Mouse (Mus musculus) retina, adult 2 months (tissue): ENCODE measurements at regions not wholly inside any gene's neighbourhood (a gene's known extent, or its start where the extent isn't known, plus 50 kb on each side); places are given as distances from the start of the nearest gene placed in this dataset.
A peak's percentile ranks its signal among the peaks of the same experiment; 100 is the strongest.
"Not testable (repeated sequence)": the region's sequence is repeated elsewhere in the genome, so short reads cannot be mapped to it uniquely, and the experiment has no call there.

Source experiments
- DNase-seq: peaks from one replicate; pipeline ENCODE4 v3.0.0-alpha.2; 2012; ENCODE audit warnings: low read depth, low spot score

- peak; percentile 18 for DNase-seq
Observed at GRCm38 (mm10) chr12:29049105-29049511, 297.5 kb downstream of the Eipr1 start.

GRCm38 (mm10) chr12:29049801-29050200, 298.2 kb downstream of the Eipr1 start:
- DNase-seq, result no peak

GRCm38 (mm10) chr12:29050516-29051251, 299.1 kb downstream of the Eipr1 start:
- DNase-seq, result no peak

GRCm38 (mm10) chr12:29054367-29054766, 302.8 kb downstream of the Eipr1 start:
- DNase-seq, result no peak

GRCm38 (mm10) chr12:29062025-29062637, 310.5 kb downstream of the Eipr1 start:
- DNase-seq, result no peak

GRCm38 (mm10) chr12:29062801-29063200, 311.2 kb downstream of the Eipr1 start:
- no peak for DNase-seq

GRCm38 (mm10) chr12:29068180-29068579, 316.6 kb downstream of the Eipr1 start:
- DNase-seq, result no peak

GRCm38 (mm10) chr12:29075096-29075852, 323.7 kb downstream of the Eipr1 start:
- no peak for DNase-seq

GRCm38 (mm10) chr12:29076606-29077005, 325.0 kb downstream of the Eipr1 start:
- no peak for DNase-seq

GRCm38 (mm10) chr12:29079011-29079410, 327.4 kb downstream of the Eipr1 start:
- DNase-seq, result no peak

- no peak for DNase-seq
Observed at GRCm38 (mm10) chr12:29083426-29084221, 332.0 kb downstream of the Eipr1 start.

GRCm38 (mm10) chr12:29087245-29087644, 335.6 kb downstream of the Eipr1 start:
- not testable (repeated sequence) for DNase-seq

- no peak for DNase-seq
Observed at GRCm38 (mm10) chr12:29089634-29090033, 338.0 kb downstream of the Eipr1 start.

GRCm38 (mm10) chr12:29090451-29090850, 338.8 kb downstream of the Eipr1 start:
- no peak for DNase-seq

- no peak for DNase-seq
Observed at GRCm38 (mm10) chr12:29095406-29096032, 343.9 kb downstream of the Eipr1 start.

GRCm38 (mm10) chr12:29096033-29096913, 344.7 kb downstream of the Eipr1 start:
- DNase-seq, result no peak

- no peak for DNase-seq
Observed at GRCm38 (mm10) chr12:29100042-29100570, 348.5 kb downstream of the Eipr1 start.

GRCm38 (mm10) chr12:29106893-29107719, 355.5 kb downstream of the Eipr1 start:
- DNase-seq, result no peak

- DNase-seq, result no peak
Observed at GRCm38 (mm10) chr12:29107720-29108051, 356.1 kb downstream of the Eipr1 start.
